Mouse (Mus musculus): ENCODE data around the gene Akip1. TPM values are rescaled to one million over a fixed set of nuclear protein-coding genes. Genes with fewer than 3 reads are reported as not detected.

Gene Akip1
- 29.0 and 30.9 TPM in 2 replicates for polyA plus RNA-seq (2014; fragmentation: Nextera tagmentation; extraction: Ambion mirVana)

- Histone ChIP-seq H3K9me3 (ENCODE audit: control insufficient read depth, low read length) (no peaks in the 10 kb centered on the region), H3K9ac (ENCODE audit: low read length) (peak within 1 kb of the TSS; percentile 66), H3K4me3 (ENCODE audit: low read depth, low read length) (peak within 1 kb of the TSS; percentile 70), H3K27me3 (replicated peaks; ENCODE audit: control insufficient read depth, insufficient read depth, low read length) (no peaks in the 10 kb centered on the region; the same call in 1 of the 2 replicates), H3K4me2 (ENCODE audit: low read length) (peak within 1 kb of the TSS; percentile 76), H3K36me3 (ENCODE audit: control insufficient read depth, insufficient read depth, low read length) (0 out of 2 replicates have a peak, but pooled peaks cover 8% of the 10 kb centered on the region), H3K27ac (ENCODE audit: low read depth) (peak within 1 kb of the TSS; percentile 82), H3K4me1 (replicated peaks; ENCODE audit: control insufficient read depth, insufficient read depth, low read length) (peaks cover 12% of the 10 kb centered on the region)
- WGBS, result under 1% methylated on average over 61 of the region's 61 CpGs
- DNase-seq (ENCODE audit: low spot score) (peak; percentile 98), ATAC-seq (replicated peaks; ENCODE audit: low FRiP score, low TSS enrichment, low read depth) (peak; percentile 96)
Observed at GRCm38 (mm10) chr7:109703190-109704015, at the start of gene Akip1, which contains the start of gene St5. TSS of gene Akip1 (plus strand) at chr7:109703690. TSS of gene St5 (minus strand) at chr7:109703605.

GRCm38 (mm10) chr7:109654871-109655270, 48.6 kb upstream of the Akip1 start:
- Histone ChIP-seq H3K27ac (ENCODE audit: low read depth) (no peak overlapping the region), H3K27me3 (replicated peaks; ENCODE audit: control insufficient read depth, insufficient read depth, low read length) (no peaks in the 10 kb centered on the region), H3K9me3 (ENCODE audit: control insufficient read depth, low read length) (no peaks in the 10 kb centered on the region), H3K36me3 (ENCODE audit: control insufficient read depth, insufficient read depth, low read length) (no peaks in the 10 kb centered on the region), H3K4me3 (ENCODE audit: low read depth, low read length) (no peak overlapping the region), H3K4me2 (ENCODE audit: low read length) (no peak overlapping the region), H3K9ac (ENCODE audit: low read length) (no peak overlapping the region), H3K4me1 (replicated peaks; ENCODE audit: control insufficient read depth, insufficient read depth, low read length) (peaks cover 2% of the 10 kb centered on the region; the same call in 1 of the 2 replicates)
- ATAC-seq (replicated peaks; ENCODE audit: low FRiP score, low TSS enrichment, low read depth) (no peak), DNase-seq (ENCODE audit: low spot score) (no peak)
- WGBS, result 85% methylated on average over 5 of the region's 5 CpGs

- Histone ChIP-seq H3K9me3 (ENCODE audit: control insufficient read depth, low read length) (no peaks in the 10 kb centered on the region), H3K9ac (ENCODE audit: low read length) (no peak overlapping the region), H3K4me3 (ENCODE audit: low read depth, low read length) (no peak overlapping the region), H3K27ac (ENCODE audit: low read depth) (no peak overlapping the region), H3K36me3 (ENCODE audit: control insufficient read depth, insufficient read depth, low read length) (no peaks in the 10 kb centered on the region), H3K4me1 (replicated peaks; ENCODE audit: control insufficient read depth, insufficient read depth, low read length) (peaks cover 7% of the 10 kb centered on the region; the same call in 1 of the 2 replicates), H3K4me2 (ENCODE audit: low read length) (no peak overlapping the region), H3K27me3 (replicated peaks; ENCODE audit: control insufficient read depth, insufficient read depth, low read length) (no peaks in the 10 kb centered on the region)
- DNase-seq (ENCODE audit: low spot score), result no peak
- 36% methylated on average over 6 of the region's 6 CpGs for WGBS
- ATAC-seq (replicated peaks; ENCODE audit: low FRiP score, low TSS enrichment, low read depth), result no peak
Observed at GRCm38 (mm10) chr7:109657884-109658283, 45.6 kb upstream of the Akip1 start.

GRCm38 (mm10) chr7:109659278-109659677, 44.2 kb upstream of the Akip1 start:
- H3K9ac ChIP-seq (ENCODE audit: low read length), result no peak overlapping the region
- H3K4me2 ChIP-seq (ENCODE audit: low read length), result no peak overlapping the region
- peaks cover 7% of the 10 kb centered on the region for H3K4me1 ChIP-seq (replicated peaks; ENCODE audit: control insufficient read depth, insufficient read depth, low read length)
- 85% methylated on average over 2 of the region's 2 CpGs for WGBS
- no peak overlapping the region for H3K4me3 ChIP-seq (ENCODE audit: low read depth, low read length)
- no peak overlapping the region for H3K27ac ChIP-seq (ENCODE audit: low read depth)
- no peaks in the 10 kb centered on the region for H3K9me3 ChIP-seq (ENCODE audit: control insufficient read depth, low read length)
- no peaks in the 10 kb centered on the region for H3K27me3 ChIP-seq (replicated peaks; ENCODE audit: control insufficient read depth, insufficient read depth, low read length)
- no peak for DNase-seq (ENCODE audit: low spot score)
- no peaks in the 10 kb centered on the region for H3K36me3 ChIP-seq (ENCODE audit: control insufficient read depth, insufficient read depth, low read length)
- ATAC-seq (replicated peaks; ENCODE audit: low FRiP score, low TSS enrichment, low read depth), result no peak

- H3K4me1 ChIP-seq (replicated peaks; ENCODE audit: control insufficient read depth, insufficient read depth, low read length), result peaks cover 7% of the 10 kb centered on the region
- no peak overlapping the region for H3K4me2 ChIP-seq (ENCODE audit: low read length)
- H3K9me3 ChIP-seq (ENCODE audit: control insufficient read depth, low read length), result no peaks in the 10 kb centered on the region
- no peak overlapping the region for H3K4me3 ChIP-seq (ENCODE audit: low read depth, low read length)
- no peaks in the 10 kb centered on the region for H3K27me3 ChIP-seq (replicated peaks; ENCODE audit: control insufficient read depth, insufficient read depth, low read length)
- ATAC-seq (replicated peaks; ENCODE audit: low FRiP score, low TSS enrichment, low read depth), result no peak
- H3K27ac ChIP-seq (ENCODE audit: low read depth), result no peak overlapping the region
- DNase-seq (ENCODE audit: low spot score), result no peak
- no peaks in the 10 kb centered on the region for H3K36me3 ChIP-seq (ENCODE audit: control insufficient read depth, insufficient read depth, low read length)
- 86% methylated on average over 4 of the region's 4 CpGs for WGBS
- H3K9ac ChIP-seq (ENCODE audit: low read length), result no peak overlapping the region
Observed at GRCm38 (mm10) chr7:109662626-109663025, 40.9 kb upstream of the Akip1 start.

GRCm38 (mm10) chr7:109666664-109667063, 36.8 kb upstream of the Akip1 start:
- Histone ChIP-seq H3K4me2 (ENCODE audit: low read length) (no peak overlapping the region), H3K27ac (ENCODE audit: low read depth) (no peak overlapping the region), H3K27me3 (replicated peaks; ENCODE audit: control insufficient read depth, insufficient read depth, low read length) (no peaks in the 10 kb centered on the region), H3K36me3 (ENCODE audit: control insufficient read depth, insufficient read depth, low read length) (no peaks in the 10 kb centered on the region), H3K4me1 (replicated peaks; ENCODE audit: control insufficient read depth, insufficient read depth, low read length) (peaks cover 13% of the 10 kb centered on the region), H3K4me3 (ENCODE audit: low read depth, low read length) (no peak overlapping the region), H3K9ac (ENCODE audit: low read length) (no peak overlapping the region), H3K9me3 (ENCODE audit: control insufficient read depth, low read length) (no peaks in the 10 kb centered on the region)
- 83% methylated on average over 5 of the region's 5 CpGs for WGBS
- ATAC-seq (replicated peaks; ENCODE audit: low FRiP score, low TSS enrichment, low read depth) (no peak), DNase-seq (ENCODE audit: low spot score) (no peak)

- DNase-seq (ENCODE audit: low spot score), result no peak
- peak overlapping the region; percentile 79; the same call in 1 of the 2 replicates for H3K4me3 ChIP-seq (ENCODE audit: low read depth, low read length)
Observed at GRCm38 (mm10) chr7:109669426-109670170, 33.9 kb upstream of the Akip1 start.

GRCm38 (mm10) chr7:109671581-109672471, 31.7 kb upstream of the Akip1 start:
- Histone ChIP-seq H3K9ac (ENCODE audit: low read length) (peak overlapping the region; percentile 84), H3K4me3 (ENCODE audit: low read depth, low read length) (peak overlapping the region; percentile 79), H3K4me2 (ENCODE audit: low read length) (peak overlapping the region; percentile 55), H3K9me3 (ENCODE audit: control insufficient read depth, low read length) (no peaks in the 10 kb centered on the region), H3K27ac (ENCODE audit: low read depth) (peak overlapping the region; percentile 99), H3K36me3 (ENCODE audit: control insufficient read depth, insufficient read depth, low read length) (no peaks in the 10 kb centered on the region), H3K4me1 (replicated peaks; ENCODE audit: control insufficient read depth, insufficient read depth, low read length) (peaks cover 42% of the 10 kb centered on the region), H3K27me3 (replicated peaks; ENCODE audit: control insufficient read depth, insufficient read depth, low read length) (no peaks in the 10 kb centered on the region)
- WGBS, result under 1% methylated on average over 35 of the region's 44 CpGs
- DNase-seq (ENCODE audit: low spot score) (peak; percentile 89), ATAC-seq (replicated peaks; ENCODE audit: low FRiP score, low TSS enrichment, low read depth) (peak; percentile 97)

More at GRCm38 (mm10) chr7:109669426-109670170, 33.9 kb upstream of the Akip1 start:
- no peaks in the 10 kb centered on the region for H3K9me3 ChIP-seq (ENCODE audit: control insufficient read depth, low read length)
- no peak for ATAC-seq (replicated peaks; ENCODE audit: low FRiP score, low TSS enrichment, low read depth)
- no peaks in the 10 kb centered on the region for H3K27me3 ChIP-seq (replicated peaks; ENCODE audit: control insufficient read depth, insufficient read depth, low read length)
- WGBS, result 70% methylated on average over 5 of the region's 5 CpGs
- peak overlapping the region; percentile 55 for H3K4me2 ChIP-seq (ENCODE audit: low read length)
- no peak overlapping the region for H3K9ac ChIP-seq (ENCODE audit: low read length)
- peaks cover 35% of the 10 kb centered on the region for H3K4me1 ChIP-seq (replicated peaks; ENCODE audit: control insufficient read depth, insufficient read depth, low read length)
- H3K27ac ChIP-seq (ENCODE audit: low read depth), result no peak overlapping the region
- H3K36me3 ChIP-seq (ENCODE audit: control insufficient read depth, insufficient read depth, low read length), result no peaks in the 10 kb centered on the region
